Mouse (Mus musculus): ENCODE results near the gene Ddrgk1.
"Not testable (repeated sequence)": the region's sequence is repeated elsewhere in the genome, so short reads cannot be mapped to it uniquely, and the experiment has no call there.

Ddrgk1 gene

DNA sequence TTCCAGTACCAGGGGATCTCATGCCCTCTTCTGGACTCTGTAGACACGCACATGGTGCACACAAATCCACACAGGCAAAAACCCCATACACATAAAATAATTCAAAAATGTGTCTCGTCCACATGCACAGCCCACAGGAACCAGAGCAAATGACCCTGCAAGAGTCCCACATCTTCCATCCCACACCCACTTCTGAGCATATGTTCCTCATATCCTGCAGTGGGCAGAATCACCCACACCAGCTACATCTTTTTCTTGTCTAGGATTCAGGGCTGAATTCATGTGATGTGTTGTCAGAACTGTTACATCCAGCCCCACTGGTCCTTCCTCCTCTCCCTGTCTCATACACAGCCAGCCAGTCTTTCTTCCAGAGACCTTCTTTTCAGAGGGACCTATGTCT, 11.2 kb downstream of the Ddrgk1 start:
- DNase-seq = no peak

- not testable (repeated sequence) for DNase-seq
Measured at GRCm38 (mm10) chr2:130649028-130649427, 15.4 kb downstream of the Ddrgk1 start.

GRCm38 (mm10) chr2:130645198-130645597, 19.3 kb downstream of the Ddrgk1 start:
- DNase-seq = no peak

DNA sequence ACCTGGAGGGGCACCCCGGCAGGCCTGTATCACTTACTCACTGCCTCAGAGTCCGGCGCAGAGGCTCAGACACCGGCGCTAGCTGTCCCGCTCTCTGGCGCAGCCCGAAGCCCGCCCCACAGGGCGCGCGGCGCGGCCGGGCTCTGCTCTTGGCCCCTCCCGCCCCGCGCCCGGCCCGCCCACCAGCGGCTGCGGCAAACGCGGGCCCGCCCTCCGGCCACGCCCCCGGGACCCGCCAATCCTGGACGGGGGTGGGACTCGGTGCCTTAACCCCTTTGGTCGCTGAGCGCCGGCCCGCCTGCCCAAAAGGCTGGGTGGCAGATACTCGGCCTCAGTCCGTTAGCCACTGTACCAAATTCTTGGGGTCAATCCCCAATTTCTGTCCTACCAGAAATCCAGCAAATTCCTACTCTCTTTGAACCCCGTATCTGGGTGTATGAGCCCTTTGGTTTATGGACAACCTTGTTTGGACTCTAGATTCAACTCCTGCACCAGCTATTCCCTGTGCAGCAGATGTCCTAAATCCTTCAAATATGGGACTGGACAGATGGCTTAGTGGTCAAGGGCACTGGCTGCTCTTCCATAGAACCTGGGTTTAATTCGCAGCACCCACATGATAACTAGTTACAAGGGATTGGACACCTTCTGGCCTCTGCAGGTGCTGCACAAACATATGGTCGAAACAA, 21.6 kb downstream of the Ddrgk1 start, which contains the start of gene Lzts3:
Gene Lzts3 (minus strand): TSS at position 120 of the 686 bp plus-strand sequence.
- peak; percentile 97 for DNase-seq

GRCm38 (mm10) chr2:130642197-130642660, 22.2 kb downstream of the Ddrgk1 start:
- no peak for DNase-seq

GRCm38 (mm10) chr2:130641351-130642025, 23.0 kb downstream of the Ddrgk1 start:
- peak in 1 of 2 experiments; percentile 22 for DNase-seq

DNA sequence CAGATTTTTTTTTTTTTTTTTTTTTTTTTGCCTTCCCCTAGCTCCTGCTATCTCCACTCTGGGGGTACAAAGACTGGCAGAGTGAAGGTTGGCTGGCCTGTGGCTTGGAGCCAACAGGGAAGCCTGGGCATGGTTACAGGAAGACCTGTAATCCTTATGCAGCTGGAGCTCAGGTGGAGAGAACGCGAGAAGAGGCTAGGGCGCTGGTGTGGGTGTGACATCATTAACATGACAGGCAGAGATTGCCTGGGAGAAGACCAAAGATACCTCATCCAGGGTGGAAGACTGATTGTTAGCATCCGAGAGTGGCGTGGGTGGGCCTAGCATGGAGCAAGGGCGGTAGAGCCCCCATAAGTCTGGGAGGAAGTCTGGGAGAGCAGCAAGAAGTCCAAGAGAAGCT, 25.2 kb downstream of the Ddrgk1 start:
- DNase-seq = peak; percentile 18 to 26

DNA sequence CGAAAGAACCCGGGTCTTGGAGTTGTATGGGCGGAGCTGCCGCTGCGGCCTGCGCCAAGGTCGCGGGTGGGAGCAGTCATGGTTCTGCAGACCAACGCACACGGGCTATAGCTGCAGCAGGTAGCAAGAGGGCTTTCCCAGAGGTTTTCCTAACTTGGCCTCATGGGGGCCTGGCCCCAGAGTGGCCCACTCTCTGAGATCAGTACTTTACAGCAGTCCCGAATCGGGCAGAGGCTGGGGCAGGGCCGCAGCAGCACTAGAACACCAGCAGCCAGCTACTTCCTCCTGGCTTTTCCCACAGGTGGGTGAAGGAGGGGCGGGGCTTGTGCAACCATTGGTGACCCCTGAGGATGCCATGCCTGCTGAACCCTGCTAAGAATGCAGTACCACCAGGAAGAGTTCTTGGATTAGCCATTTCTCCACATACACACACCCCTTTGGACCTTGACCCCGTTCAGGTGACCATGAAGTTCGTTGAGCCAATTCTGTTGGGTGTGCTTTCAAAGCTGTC, 26.3 kb downstream of the Ddrgk1 start:
- DNase-seq = peak; percentile 15 to 22

GRCm38 (mm10) chr2:130635847-130636246, 28.6 kb downstream of the Ddrgk1 start:
- peak in 1 of 2 experiments; percentile 43 for DNase-seq

DNA sequence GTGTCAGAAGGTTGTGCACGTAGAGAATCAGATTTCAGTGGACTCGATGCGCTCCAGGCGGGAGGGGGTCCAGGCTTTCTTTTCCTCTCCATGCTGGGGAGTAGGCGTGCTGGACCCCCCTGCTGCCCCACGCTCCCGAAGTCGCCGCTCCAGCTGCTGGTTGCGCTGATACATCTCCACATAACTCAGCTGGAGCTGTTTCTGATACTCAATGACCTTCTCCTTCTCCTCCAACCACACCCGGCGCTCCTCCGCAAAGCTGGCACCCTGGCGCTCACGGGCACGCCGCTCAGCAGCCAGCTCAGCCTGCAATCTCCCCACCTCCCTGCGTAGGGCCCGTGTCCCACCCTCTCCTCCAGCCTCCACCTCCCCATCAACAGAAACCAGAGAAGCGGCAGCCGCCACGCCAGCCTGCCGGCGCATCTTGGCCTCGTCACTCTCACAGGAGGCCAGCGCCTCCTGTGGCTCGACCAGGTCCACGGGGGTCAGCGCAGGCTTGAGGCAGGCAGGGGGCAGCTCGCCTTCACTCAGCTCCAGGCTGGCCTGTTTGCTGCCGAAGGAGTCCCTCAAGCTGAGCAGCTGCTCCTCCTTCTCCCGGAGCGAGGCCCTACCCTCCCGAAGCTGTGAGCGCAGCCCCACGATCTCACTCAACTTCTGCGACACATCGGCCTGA, 29.6 kb downstream of the Ddrgk1 start:
- peak; percentile 59 to 63 for DNase-seq

DNA sequence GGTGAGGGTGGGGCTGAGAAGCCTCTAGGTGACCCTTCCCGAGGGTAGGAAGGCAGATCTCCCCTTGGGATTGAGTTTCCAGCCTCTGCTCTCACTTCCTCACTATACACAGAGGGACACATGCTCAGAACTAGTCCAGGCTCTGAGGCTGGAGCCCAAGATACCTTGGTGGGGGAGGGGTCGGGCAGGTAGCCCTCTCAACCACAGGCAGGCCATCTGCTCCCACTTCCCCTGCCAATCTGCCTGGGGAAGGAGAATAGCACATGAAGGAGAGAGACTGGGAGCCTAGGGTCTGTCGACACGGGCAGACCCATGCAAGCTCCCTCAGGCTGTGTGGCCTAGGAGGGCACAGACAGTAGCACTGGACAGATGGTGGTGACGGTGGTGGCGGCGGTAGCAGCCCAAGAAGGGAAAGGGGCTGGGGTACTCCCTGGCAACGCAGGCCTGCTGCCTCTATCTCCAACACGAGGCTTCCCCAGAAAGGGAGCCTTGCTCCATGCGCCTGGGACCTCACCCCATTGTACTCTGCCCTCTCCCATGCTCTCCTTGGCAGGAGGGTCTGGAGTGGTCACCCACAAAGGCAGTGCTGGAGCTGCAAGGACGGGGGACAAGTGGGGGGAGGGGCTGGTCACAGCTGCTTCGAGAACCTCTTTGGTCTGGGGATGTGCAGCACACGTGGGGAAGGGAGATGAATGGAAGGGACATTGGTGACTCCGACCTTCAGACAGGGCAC, 30.3 kb downstream of the Ddrgk1 start:
- DNase-seq = peak; percentile 97 to 98

- peak; percentile 45 to 51 for DNase-seq
Measured at GRCm38 (mm10) chr2:130632887-130633675, 31.4 kb downstream of the Ddrgk1 start.

- peak; percentile 62 to 63 for DNase-seq
Measured at GRCm38 (mm10) chr2:130632416-130632815, 32.0 kb downstream of the Ddrgk1 start.

- DNase-seq = peak; percentile 94 to 96
Measured at GRCm38 (mm10) chr2:130629839-130630203, 34.6 kb downstream of the Ddrgk1 start, which contains the start of the genes Fastkd5 and Ubox5. Gene Fastkd5, minus strand, starts transcription at chr2:130630027. Gene Ubox5, minus strand, starts transcription at chr2:130630038.

GRCm38 (mm10) chr2:130629080-130629838, 35.2 kb downstream of the Ddrgk1 start:
- DNase-seq = no peak

GRCm38 (mm10) chr2:130628424-130628823, 36.0 kb downstream of the Ddrgk1 start:
- peak; percentile 20 to 49 for DNase-seq

GRCm38 (mm10) chr2:130618972-130619371, 45.5 kb downstream of the Ddrgk1 start:
- no peak for DNase-seq

DNA sequence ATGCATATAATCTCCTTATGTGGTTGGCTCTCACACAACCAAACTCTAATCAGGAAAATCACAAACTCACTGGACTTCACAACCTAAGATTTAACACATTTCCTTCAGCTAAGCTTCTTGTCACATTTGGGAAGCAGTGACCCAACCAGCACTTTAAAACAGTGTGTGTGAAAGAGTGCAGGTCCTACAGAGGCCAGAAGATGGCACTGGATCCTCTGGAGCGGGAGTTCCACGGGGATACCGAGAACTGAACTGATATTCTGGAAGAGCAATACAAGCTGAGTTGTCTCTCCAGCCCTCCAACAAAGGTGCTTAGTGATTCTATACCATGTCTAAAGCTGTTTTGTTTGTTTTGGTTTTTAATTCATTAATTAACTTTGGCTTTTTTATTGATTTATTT, 51.4 kb downstream of the Ddrgk1 start:
- DNase-seq = peak; percentile 60 to 72

All from cerebellum, postnatal 14 days (tissue).